Mouse (Mus musculus): ENCODE data around the gene Ascc3. TPM values are rescaled to one million over a fixed set of nuclear protein-coding genes. Genes with fewer than 3 reads are reported as not detected.

Ascc3 gene
- polyA plus RNA-seq, 1 experiment: 28.7 TPM

DNA sequence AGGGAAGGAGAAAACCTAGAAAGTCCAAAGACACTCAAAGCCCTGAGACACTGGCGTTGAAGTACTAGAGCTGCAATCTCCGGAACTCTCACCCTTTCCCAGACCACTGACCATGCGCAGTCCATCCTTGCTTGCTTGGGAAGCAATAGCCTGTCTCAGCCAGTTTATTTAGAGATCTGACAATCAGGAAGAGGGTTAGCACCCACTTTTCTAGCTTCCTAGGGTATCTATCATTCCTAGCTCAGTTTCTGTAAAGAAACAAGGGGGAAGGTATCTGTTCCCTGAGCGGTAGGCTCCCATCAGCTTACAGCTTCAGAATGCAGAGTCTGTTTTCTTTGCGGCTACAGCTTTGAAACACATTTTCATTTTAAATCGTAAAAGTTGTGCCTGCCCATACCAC, 298.2 kb downstream of the Ascc3 start:
- H3K27ac ChIP-seq (ENCODE audit: control insufficient read depth, insufficient read depth, low read length): no peak overlapping the region
- WGBS: 30% methylated on average over 6 of the region's 6 CpGs
- H3K4me1 ChIP-seq (replicated peaks; ENCODE audit: control insufficient read depth, insufficient read depth, low read length): no peaks in the 10 kb centered on the region
- TF ChIP-seq CTCF (IDR thresholded peaks at IDR 0.05; ENCODE audit: borderline replicate concordance, control insufficient read depth, extremely low read depth, insufficient read depth, low read length, poor library complexity) (no peak), POLR2A (IDR thresholded peaks at IDR 0.05; ENCODE audit: control insufficient read depth, extremely low read depth, insufficient read depth, low read length, poor library complexity) (no peak)
- DNase-seq: no peak
- H3K36me3 ChIP-seq (ENCODE audit: control insufficient read depth, insufficient read depth, low read length): no peaks in the 10 kb centered on the region
- H3K27me3 ChIP-seq (ENCODE audit: control insufficient read depth, insufficient read depth, low read length): peaks cover 7% of the 10 kb centered on the region; the same call in 1 of the 2 replicates
- no peak overlapping the region for H3K4me3 ChIP-seq (ENCODE audit: control insufficient read depth, insufficient read depth, low read length)

DNA sequence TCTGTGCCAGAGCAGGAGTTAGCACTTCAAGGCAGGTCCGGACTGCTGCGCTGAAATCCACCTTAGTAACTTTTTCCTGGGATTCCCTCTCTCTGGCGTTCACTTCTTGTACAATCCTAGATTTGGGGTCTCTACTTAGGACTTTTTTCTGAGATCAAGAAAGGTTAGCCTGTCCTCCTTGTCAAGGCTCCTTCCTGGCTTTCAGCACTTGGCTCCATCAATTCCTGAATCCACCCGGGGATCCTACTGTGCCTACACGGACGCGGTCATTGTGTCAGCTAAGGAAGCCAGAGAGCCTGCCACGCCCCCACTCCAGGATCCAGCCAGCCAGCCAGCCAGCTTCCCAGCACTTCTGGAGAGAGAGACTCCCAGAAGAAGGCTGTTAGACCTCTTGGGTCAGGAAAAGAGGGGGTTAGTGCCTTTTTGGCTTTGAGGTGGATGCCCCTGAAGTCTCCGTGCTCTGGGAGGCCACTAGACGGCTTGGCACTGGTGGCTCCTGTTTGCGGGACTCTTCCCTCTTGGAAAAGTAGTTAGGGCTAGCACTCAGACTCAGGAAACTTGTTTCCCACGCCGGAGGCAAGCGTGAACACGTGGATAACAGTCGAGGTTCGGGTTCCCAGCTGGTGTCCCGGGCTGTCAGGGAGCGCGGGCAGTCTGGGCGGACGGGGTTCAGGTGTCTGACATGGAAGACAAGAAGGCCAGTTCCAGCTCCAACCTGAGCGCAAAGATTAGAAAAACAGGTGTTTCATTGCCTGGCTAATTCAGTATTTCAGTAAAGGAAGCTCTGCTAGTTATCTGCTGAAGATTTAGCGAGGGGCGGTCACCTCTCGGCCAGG, 299.6 kb downstream of the Ascc3 start:
- no peak for DNase-seq

DNA sequence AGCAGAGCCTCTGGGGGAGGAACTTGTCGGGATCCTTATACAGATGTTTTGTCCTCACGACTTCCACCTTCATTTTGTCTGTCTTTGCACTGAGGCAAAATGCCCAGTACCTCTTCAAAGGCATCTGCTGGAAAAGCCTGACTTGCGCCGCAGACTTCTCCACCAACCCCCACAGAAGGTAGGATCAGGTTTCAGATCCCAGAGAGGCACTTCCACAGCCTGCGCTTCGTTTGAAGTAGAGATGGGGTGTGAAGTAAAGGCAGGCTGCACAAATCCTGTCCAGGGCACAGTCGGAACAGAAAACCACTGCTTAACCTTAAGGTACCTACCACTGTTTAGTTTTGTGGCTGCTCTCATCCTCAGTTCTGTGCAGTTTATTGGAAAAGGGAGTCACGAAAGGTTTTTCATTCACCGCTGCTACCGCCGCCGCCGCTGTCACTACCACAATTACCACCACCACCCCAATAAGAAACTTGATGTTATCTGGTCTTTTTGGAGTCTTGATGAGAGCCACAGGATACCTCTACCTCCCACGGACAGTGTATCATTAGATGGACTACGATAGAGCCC, 300.4 kb downstream of the Ascc3 start:
- no peaks in the 10 kb centered on the region for H3K4me1 ChIP-seq (replicated peaks; ENCODE audit: control insufficient read depth, insufficient read depth, low read length)
- 4% methylated on average over 15 of the region's 15 CpGs for WGBS

More for the DNA sequence above, 299.6 kb downstream of the Ascc3 start:
- WGBS: 11% methylated on average over 26 of the region's 26 CpGs
- no peaks in the 10 kb centered on the region for H3K4me1 ChIP-seq (replicated peaks; ENCODE audit: control insufficient read depth, insufficient read depth, low read length)
- peaks cover 13% of the 10 kb centered on the region for H3K27me3 ChIP-seq (ENCODE audit: control insufficient read depth, insufficient read depth, low read length)
- H3K4me3 ChIP-seq (ENCODE audit: control insufficient read depth, insufficient read depth, low read length): no peak overlapping the region
- TF ChIP-seq POLR2A (IDR thresholded peaks at IDR 0.05; ENCODE audit: control insufficient read depth, extremely low read depth, insufficient read depth, low read length, poor library complexity) (no peak), CTCF (IDR thresholded peaks at IDR 0.05; ENCODE audit: borderline replicate concordance, control insufficient read depth, extremely low read depth, insufficient read depth, low read length, poor library complexity) (no peak)
- no peak overlapping the region for H3K27ac ChIP-seq (ENCODE audit: control insufficient read depth, insufficient read depth, low read length)
- H3K36me3 ChIP-seq (ENCODE audit: control insufficient read depth, insufficient read depth, low read length): no peaks in the 10 kb centered on the region

DNA sequence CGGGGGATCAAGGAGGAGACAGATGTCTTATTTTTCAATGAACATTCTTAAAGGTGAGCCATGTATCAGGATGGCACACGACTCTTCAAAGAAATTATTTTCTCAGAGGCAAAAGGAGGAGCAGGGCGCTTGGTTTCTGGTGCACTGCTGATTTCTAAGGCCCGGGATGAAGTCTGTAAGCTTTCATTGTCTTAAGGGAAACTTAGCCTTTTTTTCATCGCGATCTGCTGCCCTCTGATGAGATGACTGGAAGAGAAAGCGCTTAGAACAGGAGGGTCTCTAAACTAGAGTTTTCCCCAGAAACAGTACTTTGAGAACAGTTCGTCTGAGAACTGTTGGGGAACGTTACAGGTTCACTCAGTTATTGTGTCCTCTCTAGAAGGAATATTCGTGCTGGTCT, 301.1 kb downstream of the Ascc3 start:
- no peak for TF ChIP-seq CTCF (IDR thresholded peaks at IDR 0.05; ENCODE audit: borderline replicate concordance, control insufficient read depth, extremely low read depth, insufficient read depth, low read length, poor library complexity)
- TF ChIP-seq POLR2A (IDR thresholded peaks at IDR 0.05; ENCODE audit: control insufficient read depth, extremely low read depth, insufficient read depth, low read length, poor library complexity): no peak
- H3K36me3 ChIP-seq (ENCODE audit: control insufficient read depth, insufficient read depth, low read length): no peaks in the 10 kb centered on the region
- 11% methylated on average over 10 of the region's 10 CpGs for WGBS
- no peak overlapping the region for H3K27ac ChIP-seq (ENCODE audit: control insufficient read depth, insufficient read depth, low read length)
- no peaks in the 10 kb centered on the region for H3K4me1 ChIP-seq (replicated peaks; ENCODE audit: control insufficient read depth, insufficient read depth, low read length)
- no peak overlapping the region for H3K4me3 ChIP-seq (ENCODE audit: control insufficient read depth, insufficient read depth, low read length)
- no peak for DNase-seq
- H3K27me3 ChIP-seq (ENCODE audit: control insufficient read depth, insufficient read depth, low read length): peaks cover 19% of the 10 kb centered on the region

More for the DNA sequence above, 300.4 kb downstream of the Ascc3 start:
- DNase-seq: no peak
- H3K27me3 ChIP-seq (ENCODE audit: control insufficient read depth, insufficient read depth, low read length): peaks cover 17% of the 10 kb centered on the region
- H3K27ac ChIP-seq (ENCODE audit: control insufficient read depth, insufficient read depth, low read length): no peak overlapping the region
- TF ChIP-seq POLR2A (IDR thresholded peaks at IDR 0.05; ENCODE audit: control insufficient read depth, extremely low read depth, insufficient read depth, low read length, poor library complexity) (no peak), CTCF (IDR thresholded peaks at IDR 0.05; ENCODE audit: borderline replicate concordance, control insufficient read depth, extremely low read depth, insufficient read depth, low read length, poor library complexity) (no peak)
- no peak overlapping the region for H3K4me3 ChIP-seq (ENCODE audit: control insufficient read depth, insufficient read depth, low read length)
- no peaks in the 10 kb centered on the region for H3K36me3 ChIP-seq (ENCODE audit: control insufficient read depth, insufficient read depth, low read length)

DNA sequence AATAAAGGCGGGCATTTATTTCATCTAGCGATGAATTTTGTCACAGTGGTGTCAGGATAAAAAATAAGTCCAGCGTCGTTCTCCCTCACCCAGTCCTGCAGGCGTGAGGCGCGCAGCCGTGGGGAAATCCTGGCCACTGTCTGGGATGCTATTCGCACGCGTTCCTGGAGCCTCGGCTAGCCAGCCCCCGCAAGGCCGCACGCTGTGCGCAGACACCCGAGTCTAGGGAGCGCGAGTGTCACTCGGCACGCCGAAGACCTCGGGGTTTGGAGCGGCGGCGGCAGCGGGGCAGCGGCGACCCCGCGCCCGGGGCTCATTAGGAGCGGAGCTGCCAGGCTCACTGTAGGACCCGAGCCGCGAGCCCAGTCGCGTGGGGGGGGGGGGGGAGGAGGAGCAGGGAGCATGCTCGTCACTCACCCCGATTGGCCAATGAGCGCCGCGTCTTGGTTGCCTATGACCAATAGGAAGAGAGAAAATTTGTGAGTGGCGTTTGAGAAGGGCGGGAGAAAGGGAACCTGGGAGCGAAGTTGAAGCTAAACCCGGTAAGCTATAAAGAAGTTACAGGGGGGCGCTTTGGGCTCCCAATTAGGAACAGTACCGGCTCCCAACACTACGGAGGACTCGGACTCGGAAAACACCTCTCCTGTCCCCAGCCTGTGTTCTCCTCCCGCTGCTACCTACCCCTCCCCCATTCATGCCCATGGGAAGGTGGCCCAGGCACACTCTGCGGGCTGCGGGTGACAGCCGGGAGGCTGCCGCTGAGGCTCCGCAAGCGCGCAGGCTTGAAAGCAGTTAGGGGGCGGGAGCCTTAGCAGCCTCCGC, 301.9 kb downstream of the Ascc3 start, which contains the start of gene Sim1:
Gene Sim1 (plus strand): TSS at position 585 of the 822 bp plus-strand sequence.
- DNase-seq: peak; percentile 21

More for the DNA sequence above, 301.9 kb downstream of the Ascc3 start, which contains the start of gene Sim1:
- H3K27ac ChIP-seq (ENCODE audit: control insufficient read depth, insufficient read depth, low read length): no peak within 1 kb of the TSS
- H3K36me3 ChIP-seq (ENCODE audit: control insufficient read depth, insufficient read depth, low read length): no peaks in the 10 kb centered on the region
- WGBS: 2% methylated on average over 62 of the region's 62 CpGs
- no peaks in the 10 kb centered on the region for H3K4me1 ChIP-seq (replicated peaks; ENCODE audit: control insufficient read depth, insufficient read depth, low read length)
- no peak for TF ChIP-seq CTCF (IDR thresholded peaks at IDR 0.05; ENCODE audit: borderline replicate concordance, control insufficient read depth, extremely low read depth, insufficient read depth, low read length, poor library complexity)
- no peak for TF ChIP-seq POLR2A (IDR thresholded peaks at IDR 0.05; ENCODE audit: control insufficient read depth, extremely low read depth, insufficient read depth, low read length, poor library complexity)
- 0 out of 2 replicates have a peak within 1 kb of the TSS, but pooled peaks have one; percentile 9 for H3K4me3 ChIP-seq (ENCODE audit: control insufficient read depth, insufficient read depth, low read length)
- peaks cover 19% of the 10 kb centered on the region for H3K27me3 ChIP-seq (ENCODE audit: control insufficient read depth, insufficient read depth, low read length)
